Mouse (Mus musculus): ENCODE data around the gene Cyb561.

DNA sequence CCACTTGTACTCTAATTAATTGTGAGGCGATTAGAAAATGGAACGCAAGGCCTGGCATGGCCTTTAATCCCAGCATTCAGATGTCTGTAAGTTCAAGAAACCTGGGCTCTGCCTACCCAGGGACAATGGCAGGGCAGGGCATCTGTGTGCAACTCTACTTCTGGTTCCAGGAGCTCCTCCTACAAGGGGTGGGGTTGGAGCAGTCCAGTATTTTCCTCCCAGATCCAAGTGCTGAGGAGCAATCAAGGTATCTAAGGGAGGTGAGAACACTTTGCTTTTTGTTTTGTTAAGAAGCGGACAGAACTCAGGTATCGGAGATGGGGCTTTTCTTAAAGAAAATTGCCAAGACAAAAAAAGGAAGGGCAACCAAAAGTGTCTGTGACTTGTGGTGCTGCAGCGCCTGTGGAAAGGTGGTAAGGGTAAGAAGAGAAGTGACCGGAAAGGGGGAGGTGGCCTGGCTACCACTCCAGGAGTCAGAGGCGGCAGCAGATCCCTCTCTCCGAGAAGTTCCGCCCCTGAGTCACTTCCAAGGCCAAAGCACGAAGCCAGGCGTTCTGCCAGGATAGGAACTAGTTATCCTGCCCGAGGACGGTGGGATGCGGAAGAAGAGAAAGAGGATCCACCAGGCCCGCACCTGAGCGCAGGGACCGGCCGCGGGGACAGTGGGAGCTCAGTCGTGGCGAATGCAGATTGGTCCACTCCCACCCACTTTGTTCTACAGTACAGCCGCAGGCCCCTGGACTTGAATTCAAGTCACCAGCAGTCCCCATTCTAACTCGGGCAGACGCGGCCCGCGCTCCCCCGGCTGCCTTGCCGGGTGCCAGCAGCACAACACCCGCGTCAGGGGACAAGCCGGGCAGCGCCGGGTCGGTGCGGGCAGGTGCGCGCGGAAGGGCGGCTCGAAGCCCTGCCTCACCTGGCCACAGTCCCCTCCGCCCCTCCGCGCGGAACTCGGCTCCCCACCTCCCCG lies 9.7 kb downstream of the Cyb561 start:
- TF ChIP-seq CTCF (IDR thresholded peaks at IDR 0.05; ENCODE audit: low read depth, low read length) (no peak), POLR2A (IDR thresholded peaks at IDR 0.05; ENCODE audit: extremely low read depth, insufficient read depth, low read length) (no peak)

Measured in liver, adult 2 months (tissue).